Mouse (Mus musculus): ENCODE results near the gene Ugt1a5.
"Not testable (repeated sequence)": the region's sequence is repeated elsewhere in the genome, so short reads cannot be mapped to it uniquely, and the experiment has no call there.

Ugt1a5 gene

GRCm38 (mm10) chr1:88197443-88197842, 31.6 kb downstream of the Ugt1a5 start:
- no peak for DNase-seq (ENCODE audit: low spot score)

DNA sequence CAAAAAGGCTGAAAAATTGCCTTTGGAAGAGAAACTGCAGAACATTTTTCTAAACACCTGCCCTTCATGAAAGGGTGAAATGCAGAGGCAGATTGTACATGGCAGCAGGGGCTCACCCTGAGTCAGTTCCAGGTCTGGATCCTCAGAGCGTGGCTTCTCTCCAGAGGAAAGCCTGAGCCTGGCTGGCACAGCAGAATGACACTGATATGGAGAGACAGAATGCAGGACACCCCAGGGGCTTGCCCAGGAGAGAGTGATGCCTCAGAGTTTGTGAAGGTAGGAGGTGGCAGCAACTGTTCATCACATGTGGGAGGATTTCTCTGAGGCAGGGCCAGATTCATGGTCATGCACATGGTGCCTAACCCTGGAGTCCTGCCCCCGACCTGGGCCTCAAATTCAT, 34.2 kb downstream of the Ugt1a5 start:
- DNase-seq (ENCODE audit: low spot score), result no peak

DNA sequence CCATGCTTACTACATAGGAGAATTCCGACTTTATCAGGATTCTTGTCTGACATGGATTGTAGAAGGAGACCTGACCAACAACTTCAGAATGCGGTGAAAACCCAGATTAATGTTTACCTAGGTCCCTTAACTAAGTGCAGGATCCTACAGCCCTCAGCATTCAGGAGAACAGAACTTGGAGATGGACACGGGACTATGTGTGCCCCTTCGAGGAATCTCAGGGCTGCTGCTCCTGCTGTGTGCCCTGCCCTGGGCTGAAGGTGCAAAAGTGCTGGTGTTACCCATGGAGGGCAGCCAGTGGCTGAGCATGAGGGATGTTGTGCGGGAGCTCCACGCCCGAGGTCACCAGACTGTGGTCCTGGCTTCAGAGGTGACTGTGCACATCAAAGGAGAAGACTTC, 34.6 kb downstream of the Ugt1a5 start, which contains the start of gene Ugt1a2:
Gene Ugt1a2 (plus strand): TSS at position 146 of the 400 bp plus-strand sequence.
- DNase-seq (ENCODE audit: low spot score), result no peak

DNA sequence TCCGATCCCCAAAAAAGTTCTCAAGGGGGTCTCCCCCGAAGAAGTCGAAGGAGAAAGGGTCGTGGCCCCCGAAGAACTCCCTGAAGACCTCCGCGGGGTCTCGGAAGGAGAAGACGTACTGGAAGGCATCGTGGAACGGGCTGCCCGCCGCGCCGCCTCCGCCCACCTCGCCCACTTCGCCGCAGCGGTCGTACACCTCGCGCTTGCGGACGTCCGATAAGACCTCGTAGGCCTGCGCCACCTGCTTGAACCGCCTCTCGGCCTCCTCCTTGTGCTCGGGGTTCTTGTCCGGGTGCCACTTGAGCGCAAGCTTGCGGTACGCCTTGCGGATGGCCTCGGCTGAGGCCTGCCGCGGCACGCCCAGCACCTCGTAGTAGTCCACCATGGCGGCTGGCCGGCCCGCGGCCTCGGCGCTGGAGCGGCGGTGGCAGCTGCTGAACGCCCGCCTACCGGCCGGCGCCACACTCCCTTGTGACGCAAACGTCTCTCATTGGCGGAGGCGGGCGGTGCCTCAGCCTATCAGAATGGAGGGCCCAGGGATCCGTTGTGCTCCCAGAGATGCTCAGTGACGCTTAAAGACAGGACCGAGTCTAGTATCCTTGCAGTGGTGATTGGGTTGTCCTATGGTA, 39.6 kb downstream of the Ugt1a5 start, which contains the start of gene Dnajb3:
Gene Dnajb3 (minus strand): TSS at position 489 of the 629 bp plus-strand sequence.
- DNase-seq (ENCODE audit: low spot score), result no peak

DNA sequence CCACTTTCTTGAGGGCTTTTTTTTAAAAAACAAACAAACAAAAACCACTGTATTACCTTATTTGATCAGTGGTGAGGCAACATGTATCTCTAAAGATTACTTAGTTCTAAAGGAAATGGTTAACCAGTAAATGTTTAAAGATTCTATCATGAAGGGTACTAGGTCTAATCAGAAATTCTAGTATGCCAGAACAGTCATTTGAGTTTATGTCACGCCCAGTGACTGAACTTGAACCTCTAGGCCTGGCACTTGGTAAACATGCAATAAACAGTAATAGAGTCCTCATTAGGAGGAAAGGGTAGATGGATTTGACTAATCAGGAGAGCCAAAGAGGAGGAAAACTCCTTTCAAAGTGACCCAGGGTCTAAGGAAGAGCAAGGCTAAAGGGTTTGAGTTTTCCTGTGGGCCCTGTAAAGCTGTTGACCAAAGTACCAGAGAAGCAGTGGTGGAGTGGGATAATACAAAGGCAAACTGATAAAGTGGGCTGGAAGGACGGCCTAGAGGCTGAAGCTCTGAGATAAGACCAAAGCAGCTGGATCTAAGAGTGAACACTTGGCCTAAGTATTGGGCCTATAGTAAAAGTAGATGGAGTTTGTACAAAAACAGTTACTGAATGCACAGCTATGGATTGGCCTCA, 41.1 kb downstream of the Ugt1a5 start:
- no peak for DNase-seq (ENCODE audit: low spot score)

DNA sequence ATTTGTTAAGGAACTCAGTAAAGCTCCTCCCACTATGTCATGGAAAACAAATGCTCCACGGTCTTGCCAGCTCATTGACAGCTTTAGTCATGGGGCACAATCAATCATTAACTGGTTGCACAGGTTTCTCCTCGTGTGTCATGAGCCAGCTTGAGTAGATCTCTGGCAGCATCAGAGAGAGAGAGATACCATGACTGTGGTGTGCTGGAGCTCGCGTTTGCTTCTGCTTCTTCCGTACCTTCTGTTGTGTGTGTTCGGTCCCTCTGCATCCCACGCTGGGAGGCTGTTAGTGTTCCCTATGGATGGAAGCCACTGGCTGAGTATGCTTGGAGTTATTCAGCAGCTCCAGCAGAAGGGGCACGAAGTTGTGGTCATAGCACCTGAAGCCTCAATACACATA, 46.0 kb downstream of the Ugt1a5 start, which contains the start of gene Ugt1a1:
Gene Ugt1a1 (plus strand): TSS at position 148 of the 400 bp plus-strand sequence.
- DNase-seq (ENCODE audit: low spot score), result no peak

- no peak for DNase-seq (ENCODE audit: low spot score)
These were observed 46.7 kb downstream of the Ugt1a5 start for GRCm38 (mm10) chr1:88212341-88213045.

DNA sequence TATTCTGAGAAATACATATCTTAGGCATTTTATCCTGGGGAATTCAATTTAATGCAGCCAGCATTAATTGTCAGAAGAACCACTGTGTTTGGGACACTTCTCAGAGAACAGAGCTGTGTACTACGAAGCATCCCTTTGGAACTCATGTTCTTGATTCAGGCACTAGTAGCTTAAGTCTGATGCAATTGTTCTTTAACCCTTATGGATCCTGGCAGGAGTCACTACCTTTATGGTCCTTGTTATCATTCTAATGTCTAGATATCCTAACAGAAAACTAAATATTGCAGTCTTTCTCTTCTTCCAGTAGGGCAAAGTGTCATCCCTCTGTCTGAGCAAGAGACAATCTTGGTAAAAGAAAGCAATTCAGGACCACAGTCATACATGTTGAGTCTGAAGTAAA, 47.2 kb downstream of the Ugt1a5 start:
- DNase-seq (ENCODE audit: low spot score), result no peak

DNA sequence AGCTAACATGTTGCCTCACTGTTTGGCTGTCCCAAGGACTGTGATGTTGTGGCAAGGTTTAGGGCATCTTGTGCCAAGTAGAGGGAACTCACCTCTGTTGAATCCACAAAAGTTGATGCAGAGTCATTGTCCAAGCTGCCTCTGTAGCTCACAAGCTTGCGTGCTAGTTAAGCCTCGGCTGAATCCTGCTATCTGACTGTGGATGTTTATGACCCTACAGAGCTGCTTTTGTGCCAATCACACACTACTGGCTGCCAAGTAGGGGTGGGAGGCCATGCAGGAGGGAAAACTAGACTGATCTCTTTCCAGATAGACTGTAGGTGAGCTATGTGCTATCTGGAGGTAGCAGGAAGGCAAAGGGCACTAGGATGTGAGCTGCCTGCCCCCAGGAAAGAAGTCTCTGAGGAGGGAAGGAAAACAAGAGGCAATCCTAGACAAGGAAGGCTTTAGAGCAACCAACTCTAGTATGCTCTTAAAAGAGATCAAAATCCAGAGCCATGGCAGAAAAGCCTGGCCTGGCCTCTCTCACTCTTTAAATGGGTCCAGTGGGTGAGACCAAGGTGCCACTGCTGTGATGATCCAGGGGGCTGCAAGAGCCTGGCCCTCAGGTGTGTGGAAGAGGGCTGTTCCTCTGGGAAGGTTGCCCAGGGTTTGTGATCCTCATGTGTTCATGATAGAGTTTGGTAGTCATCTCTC, 48.1 kb downstream of the Ugt1a5 start:
- DNase-seq (ENCODE audit: low spot score), result no peak

- DNase-seq (ENCODE audit: low spot score), result no peak
These were observed 48.7 kb downstream of the Ugt1a5 start for GRCm38 (mm10) chr1:88214462-88214952.

GRCm38 (mm10) chr1:88215466-88216380, 49.9 kb downstream of the Ugt1a5 start:
- DNase-seq (ENCODE audit: low spot score), result no peak

GRCm38 (mm10) chr1:88216551-88216950, 50.7 kb downstream of the Ugt1a5 start:
- no peak for DNase-seq (ENCODE audit: low spot score)

- DNase-seq (ENCODE audit: low spot score), result no peak
These were observed 51.3 kb downstream of the Ugt1a5 start for GRCm38 (mm10) chr1:88217144-88217543.

DNA sequence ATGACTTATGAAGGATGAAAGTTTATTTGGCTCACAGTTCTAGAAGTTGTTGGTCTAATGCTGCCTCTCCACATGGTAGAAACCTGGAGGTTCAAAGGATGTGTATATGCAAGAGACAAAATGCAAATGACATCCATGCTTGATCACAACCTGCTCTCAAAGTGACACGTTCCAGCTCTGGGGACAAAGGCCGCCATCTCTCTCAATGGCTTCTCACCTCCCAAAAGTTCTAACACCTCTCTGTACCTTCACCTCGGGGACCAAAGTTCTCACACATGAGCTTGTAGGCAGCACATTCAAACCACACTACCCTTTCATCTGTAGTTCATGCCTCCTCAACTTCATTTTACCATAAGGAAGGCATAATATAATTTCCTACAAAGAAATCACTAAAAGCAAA, 51.8 kb downstream of the Ugt1a5 start:
- DNase-seq (ENCODE audit: low spot score), result no peak

- no peak for DNase-seq (ENCODE audit: low spot score)
These were observed 52.2 kb downstream of the Ugt1a5 start for GRCm38 (mm10) chr1:88218051-88218450.

GRCm38 (mm10) chr1:88218591-88218990, 52.8 kb downstream of the Ugt1a5 start:
- DNase-seq (ENCODE audit: low spot score), result no peak

- no peak for DNase-seq (ENCODE audit: low spot score)
These were observed 53.2 kb downstream of the Ugt1a5 start for GRCm38 (mm10) chr1:88219054-88219453.

DNA sequence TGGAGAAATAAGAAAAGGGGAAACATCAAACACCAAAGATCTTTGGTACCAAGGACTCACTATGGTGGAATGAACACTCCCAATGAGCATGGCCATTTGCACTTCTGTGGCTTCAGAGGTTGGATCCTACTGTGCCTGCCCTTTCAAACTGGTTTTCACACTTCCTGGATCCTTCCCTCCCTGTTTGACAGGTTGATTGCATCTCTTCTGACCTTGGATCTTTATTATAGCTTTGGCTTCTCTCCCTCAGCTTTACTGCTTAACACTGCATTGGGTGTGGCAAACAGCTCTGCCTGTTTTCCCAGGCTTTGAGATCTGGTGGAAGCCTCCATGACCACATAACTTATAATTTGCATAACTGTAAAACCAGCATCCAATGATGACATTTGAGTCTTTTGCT, 54.5 kb downstream of the Ugt1a5 start:
- DNase-seq (ENCODE audit: low spot score), result no peak

DNA sequence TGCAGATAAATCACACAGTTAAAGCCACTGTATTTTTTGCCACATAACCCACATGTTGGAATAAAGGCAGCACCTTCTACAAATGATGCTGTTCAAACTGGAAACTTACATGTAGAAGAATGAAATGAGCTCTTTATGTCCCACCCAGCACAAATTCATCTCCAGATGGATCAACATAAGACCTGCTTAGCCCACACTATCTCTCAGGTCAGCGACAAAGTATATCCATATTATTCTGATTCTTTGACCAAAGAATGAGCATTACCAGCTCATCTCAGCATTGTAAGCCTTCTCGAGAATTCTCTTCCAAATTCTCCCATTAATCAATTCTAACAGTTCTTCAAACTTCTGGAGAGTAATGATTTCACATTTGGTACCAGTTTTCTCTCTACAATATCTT, 56.4 kb downstream of the Ugt1a5 start:
- no peak for DNase-seq (ENCODE audit: low spot score)

DNA sequence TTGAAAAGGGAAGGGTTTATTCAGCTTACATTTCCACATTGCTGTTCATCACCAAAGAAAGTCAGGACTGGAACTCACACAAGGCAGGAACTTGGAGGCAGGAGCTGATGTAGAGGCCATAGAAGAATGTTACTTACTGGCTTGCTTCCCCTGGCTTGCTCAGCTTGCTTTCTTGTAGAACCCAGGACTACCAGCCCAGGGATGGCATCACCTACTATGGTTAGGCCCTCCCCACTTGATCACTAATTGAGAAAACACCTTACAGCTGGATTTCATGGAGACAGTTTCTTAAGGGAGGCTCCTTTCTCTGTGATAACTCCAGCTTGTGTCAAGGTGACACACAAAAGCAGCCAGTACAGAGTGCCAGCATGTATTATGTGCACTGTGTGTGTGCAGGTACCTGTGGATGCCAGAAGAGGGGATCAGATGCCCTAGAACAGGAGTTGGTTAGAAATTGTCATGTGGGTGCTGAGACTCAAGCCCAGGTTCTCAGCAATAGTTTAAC, 57.3 kb downstream of the Ugt1a5 start:
- not testable (repeated sequence) for DNase-seq (ENCODE audit: low spot score)

GRCm38 (mm10) chr1:88223591-88223990, 57.8 kb downstream of the Ugt1a5 start:
- no peak for DNase-seq (ENCODE audit: low spot score)
